Mouse (Mus musculus) bone marrow macrophage, adult 2 months (primary cell): Measurements from ENCODE around the gene Taar9.

ENCODE experiments used
- CTCF ChIP-seq: IDR thresholded peaks from 2 replicates; pipeline ENCODE4 v1.5.1; 2012; ENCODE audit warnings: low read depth, mild to moderate bottlenecking, low read length, moderate library complexity
- POLR2A ChIP-seq: IDR thresholded peaks from 2 replicates; pipeline ENCODE4 v1.6.1; 2012; ENCODE audit warnings: mild to moderate bottlenecking, low read depth, low read length, borderline replicate concordance

GRCm38 (mm10) chr10:24133132-24133531 is 23.8 kb upstream of the Taar9 start:
- TF ChIP-seq POLR2A (no peak), CTCF (no peak)
